Mouse (Mus musculus): ENCODE measurements at regions not wholly inside any gene's neighbourhood (a gene's known extent, or its start where the extent isn't known, plus 50 kb on each side); places are given as distances from the start of the nearest gene placed in this dataset.

- TF ChIP-seq POLR2A (IDR thresholded peaks at IDR 0.05; ENCODE audit: borderline replicate concordance, extremely low read depth, insufficient read depth, insufficient read length, poor library complexity, severe bottlenecking) (no peak), CTCF (IDR thresholded peaks at IDR 0.05; ENCODE audit: borderline replicate concordance, extremely low read depth, insufficient read depth, insufficient read length) (no peak)
Measured at GRCm38 (mm10) chr13:60348438-60348837, 171.3 kb upstream of the Gas1 start.
